Mouse (Mus musculus) frontal cortex, postnatal 25 days (tissue): ENCODE results near the gene Atxn2.
"Not testable (repeated sequence)": the region's sequence is repeated elsewhere in the genome, so short reads cannot be mapped to it uniquely, and the experiment has no call there.

Experiments
- DNase-seq, 2 experiments: peaks; one replicate each; pipeline ENCODE4 v3.0.0; 2022; ENCODE audit warnings: low spot score in 2 of 2

The Atxn2 gene

DNA sequence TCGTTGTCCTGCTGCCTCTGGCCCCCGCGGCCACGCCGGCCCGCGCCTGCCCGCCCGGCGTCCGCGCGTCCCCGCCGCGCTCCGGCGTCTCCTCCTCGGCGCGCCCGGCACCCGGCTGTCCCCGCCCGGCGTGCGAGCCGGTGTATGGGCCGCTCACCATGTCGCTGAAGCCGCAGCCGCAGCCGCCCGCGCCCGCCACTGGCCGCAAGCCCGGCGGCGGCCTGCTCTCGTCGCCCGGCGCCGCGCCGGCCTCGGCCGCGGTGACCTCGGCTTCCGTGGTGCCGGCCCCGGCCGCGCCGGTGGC, 743 bp downstream of the Atxn2 start:
- no peak for DNase-seq

DNA sequence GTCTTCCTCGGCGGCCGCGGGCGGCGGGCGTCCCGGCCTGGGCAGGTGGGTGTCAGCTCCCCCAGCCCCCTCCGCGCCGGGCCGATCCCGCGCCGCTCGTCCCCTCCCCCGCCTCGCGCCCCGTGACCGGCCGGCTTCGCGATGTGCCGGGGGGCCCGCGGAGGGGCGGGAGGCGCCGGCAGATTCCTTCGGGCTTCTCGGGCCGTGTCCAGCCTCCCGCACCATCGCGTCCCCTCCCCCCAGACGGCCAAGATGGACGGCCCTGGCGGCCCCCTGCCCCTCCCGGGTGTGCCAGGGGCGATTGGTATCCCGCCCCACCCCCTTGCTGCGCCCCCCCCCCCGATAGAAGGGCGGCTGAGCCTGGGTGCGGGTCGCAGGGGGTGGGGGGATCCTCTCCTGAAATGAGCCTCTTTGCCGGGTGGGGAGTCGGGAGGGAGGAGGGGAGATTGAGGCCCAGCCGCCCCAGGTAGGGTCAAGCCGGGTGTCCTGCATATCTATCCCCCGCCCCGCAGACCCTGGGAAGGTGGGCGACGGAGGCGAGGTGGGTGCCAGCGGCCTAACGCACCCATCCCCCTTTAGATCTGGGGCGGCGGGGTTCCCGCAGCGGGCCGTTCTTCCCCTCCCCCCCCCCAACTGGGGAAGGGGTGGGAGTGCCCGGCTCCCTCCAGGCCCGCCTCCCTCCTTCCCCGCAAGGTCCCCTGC, 1.2 kb downstream of the Atxn2 start:
- DNase-seq, result peak in 1 of 2 experiments; percentile 15

DNA sequence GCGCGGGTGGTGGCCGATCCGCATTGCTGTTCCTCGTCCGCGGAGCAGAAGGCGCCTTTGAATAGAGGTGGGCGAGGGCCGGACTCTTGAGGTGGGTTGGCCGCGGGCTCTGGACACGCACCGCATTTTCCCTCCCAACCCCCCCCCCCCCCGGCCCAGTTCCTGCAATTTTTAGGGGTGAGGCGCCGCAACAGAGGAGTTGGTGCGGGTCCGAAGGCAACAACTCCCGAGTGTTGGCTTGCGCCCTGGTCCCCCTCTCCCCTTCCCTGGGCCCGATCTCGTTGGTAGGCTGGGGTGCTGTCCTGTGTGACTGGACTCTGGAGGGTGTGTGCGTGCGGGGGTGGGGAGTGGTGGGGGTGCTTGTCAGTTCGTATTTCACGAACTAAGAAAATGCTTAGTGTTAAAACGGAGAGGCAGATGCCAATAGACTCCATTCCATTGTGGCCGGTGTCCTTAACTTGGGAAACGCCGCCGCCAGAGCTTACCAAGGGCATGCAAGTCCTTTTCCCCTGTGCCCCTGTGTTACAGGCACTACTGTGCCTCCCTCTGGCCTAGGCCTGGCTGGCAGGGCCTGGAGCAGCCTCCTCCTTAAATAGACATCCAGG, 1.9 kb downstream of the Atxn2 start:
- peak in 1 of 2 experiments; percentile 16 for DNase-seq

DNA sequence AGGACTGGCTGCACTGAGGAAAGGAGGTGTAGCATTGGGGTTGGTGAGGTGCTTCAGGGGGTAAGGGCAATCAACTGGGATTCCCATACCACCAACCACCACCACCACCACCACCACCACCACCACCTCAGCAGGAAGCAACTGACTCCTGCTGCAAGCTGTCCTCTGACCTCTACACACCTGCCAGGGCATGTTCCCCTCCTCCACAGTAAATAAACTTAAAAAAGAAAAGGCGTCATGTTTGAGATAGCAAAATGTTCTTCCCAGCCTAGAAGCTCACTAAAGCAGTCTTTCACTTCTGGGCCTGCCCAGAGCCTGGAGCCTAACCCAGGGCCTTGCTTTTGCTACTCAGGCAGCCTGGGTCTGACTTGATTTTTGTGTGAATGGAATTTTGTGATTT, 3.2 kb downstream of the Atxn2 start:
- no peak for DNase-seq

DNA sequence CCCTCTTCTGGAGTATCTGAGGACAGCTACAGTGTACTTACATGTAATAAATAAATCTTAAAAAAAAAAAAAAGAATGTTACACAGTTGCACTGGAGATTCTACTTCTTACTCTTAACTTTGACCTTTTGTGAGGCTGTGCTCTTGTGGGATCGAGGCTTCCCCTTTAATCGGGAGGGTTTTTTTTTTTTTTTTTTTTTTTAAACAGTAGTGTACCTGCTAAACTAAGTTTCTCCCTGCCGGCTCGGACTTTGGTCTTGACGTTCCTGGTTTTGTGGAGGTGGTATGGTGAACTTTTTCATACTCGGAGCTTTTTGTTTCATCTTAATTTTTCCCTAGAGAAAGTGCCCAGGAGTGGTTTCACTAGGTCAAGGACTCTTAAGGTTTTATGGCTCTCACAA, 3.8 kb downstream of the Atxn2 start:
- no peak for DNase-seq

DNA sequence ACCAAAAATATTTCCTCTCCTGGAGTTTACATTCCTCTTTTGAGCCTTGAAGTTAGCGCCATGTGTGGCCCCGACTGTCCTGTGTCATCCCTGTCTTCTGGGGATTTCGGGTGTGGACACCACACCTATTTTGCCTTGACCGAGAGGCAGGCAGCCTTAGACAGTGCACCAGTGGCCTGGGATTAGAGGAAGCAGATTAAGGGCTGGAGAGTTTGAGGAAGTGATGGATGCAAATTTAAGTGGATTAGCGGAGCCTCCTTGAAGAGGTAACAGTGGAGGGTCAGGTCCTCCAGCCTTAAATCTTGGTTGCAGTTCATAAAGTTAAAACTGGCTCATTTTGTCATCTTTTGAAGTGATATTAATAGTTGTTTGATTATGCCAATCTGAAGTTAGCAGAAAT, 7.3 kb downstream of the Atxn2 start:
- no peak for DNase-seq

DNA sequence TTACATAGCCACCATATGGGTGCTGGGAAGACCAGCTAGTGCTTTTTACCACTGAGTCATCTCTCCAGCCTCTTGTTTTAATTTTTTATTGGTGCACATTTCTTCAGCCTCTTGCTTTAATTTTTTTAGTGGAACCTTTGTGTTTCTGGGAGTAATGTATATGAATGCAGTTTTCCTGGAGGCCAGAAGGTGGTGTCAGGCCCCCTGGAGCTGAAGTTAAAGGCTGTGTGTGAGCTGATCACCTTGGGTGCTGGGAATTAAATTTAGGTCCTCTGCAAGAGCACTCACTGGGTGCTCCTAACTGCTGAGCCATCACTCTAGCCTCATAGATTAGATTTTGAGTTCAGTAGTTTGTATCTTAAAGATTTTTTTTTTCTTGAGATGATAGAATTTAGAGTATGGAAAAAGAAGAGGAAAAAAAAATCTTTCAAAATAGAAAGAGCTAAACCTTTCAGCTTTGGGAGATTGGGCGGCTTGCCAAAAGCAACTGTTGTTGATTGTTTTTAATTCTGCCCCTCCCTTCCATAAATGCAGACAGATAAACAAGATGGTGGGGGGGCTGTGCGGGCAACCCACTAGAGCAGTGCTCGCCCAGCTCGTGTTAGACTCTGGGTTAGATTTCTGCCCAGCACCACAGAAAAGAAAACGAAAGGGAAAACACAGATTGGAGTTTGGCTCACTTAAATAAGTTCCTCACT, 9.9 kb downstream of the Atxn2 start:
- no peak for DNase-seq

DNA sequence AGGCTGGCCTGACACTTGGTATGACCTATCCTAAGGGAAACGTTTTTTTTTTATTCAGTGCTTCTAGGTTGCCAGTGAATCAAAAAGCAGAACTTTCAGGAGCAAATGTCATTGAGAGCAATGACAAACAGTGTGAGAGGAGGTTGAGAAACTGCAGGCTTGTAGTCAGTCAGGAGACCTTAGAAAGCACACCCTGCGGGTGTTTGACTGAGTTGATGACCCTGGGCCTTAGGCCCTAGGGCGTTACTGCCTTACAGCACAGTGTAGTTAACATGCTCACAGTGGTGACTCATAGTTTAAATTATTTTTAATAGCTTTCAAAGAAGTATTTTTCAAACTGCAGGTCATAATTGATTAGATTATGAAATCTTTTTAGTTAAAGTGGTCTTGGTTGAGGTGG, 10.7 kb downstream of the Atxn2 start:
- DNase-seq, result no peak

DNA sequence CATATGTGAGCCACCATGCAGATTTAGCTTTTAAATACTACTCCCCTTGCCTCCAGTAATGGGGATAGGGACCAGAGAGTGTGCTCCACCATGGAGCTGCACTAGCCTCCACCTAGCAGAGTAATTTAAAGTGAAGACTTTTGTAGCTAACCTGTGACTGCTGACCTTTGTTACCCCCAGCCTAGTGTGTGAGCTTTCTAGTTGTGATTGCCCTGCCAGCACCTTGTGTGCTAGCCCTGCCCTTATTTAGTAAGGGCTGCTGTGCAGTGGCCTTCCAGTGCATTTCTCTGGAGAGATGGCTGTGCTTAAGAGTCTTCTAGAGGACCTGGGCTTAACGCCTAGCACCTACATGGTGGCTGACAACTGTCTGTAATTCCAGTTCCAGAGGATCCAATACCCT, 13.5 kb downstream of the Atxn2 start:
- DNase-seq, result no peak

DNA sequence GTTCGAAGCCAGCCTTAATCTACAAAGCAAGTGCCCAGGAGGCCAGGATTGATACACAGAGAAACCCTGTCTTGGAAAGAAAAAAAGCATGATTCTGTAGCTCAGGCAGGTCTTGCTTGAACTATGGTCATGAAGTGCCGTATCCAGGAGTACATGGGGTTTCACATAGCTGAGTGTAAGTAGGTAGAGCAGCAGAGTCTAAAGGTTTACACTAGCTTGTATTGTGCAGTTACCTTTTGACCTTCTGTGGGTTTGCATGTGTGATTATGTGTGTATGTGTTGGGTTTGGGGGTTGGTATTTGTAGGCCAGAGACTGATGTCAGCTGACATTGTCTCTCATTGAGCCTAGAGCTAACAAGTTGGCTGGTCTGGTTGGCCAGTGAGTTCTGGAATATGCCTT, 18.9 kb downstream of the Atxn2 start:
- DNase-seq, result no peak

DNA sequence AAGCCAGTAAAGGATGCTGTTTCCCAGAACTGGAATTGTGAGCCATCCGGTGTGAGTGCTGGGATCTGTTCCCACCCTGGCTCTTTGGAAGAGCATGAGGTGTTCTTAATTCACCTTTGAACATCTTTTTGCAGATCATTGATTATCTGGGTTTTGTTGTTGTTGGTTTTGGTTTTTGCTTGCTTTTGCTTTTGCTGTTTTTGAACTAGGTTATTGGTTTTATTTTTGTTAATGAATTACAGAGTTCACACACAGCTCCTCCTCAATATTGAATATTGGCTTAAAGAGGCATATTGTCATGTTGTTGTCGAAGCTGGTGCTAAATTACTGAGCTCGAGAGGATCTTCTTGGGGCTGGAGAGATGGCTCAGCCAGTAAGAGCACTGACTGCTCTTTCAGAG, 25.5 kb downstream of the Atxn2 start:
- no peak for DNase-seq

DNA sequence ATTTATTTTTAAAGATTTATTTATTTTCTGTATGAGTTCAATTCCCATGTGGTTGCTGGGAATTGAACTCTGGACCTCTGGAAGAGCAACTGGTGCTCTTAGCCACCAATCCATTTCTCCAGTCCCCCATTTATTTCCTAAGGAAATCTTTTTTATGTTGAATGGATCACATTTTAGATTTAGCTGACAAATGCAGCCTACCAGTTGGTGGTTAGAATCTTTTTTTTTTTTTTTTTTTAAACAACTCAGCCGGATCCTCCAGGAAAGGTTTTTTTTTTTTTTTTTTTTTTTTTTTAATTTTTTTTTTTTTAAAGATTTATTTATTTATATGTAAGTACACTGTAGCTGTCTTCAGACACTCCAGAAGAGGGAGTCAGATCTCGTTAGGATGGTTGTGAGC, 27.0 kb downstream of the Atxn2 start:
- DNase-seq, result not testable (repeated sequence)

DNA sequence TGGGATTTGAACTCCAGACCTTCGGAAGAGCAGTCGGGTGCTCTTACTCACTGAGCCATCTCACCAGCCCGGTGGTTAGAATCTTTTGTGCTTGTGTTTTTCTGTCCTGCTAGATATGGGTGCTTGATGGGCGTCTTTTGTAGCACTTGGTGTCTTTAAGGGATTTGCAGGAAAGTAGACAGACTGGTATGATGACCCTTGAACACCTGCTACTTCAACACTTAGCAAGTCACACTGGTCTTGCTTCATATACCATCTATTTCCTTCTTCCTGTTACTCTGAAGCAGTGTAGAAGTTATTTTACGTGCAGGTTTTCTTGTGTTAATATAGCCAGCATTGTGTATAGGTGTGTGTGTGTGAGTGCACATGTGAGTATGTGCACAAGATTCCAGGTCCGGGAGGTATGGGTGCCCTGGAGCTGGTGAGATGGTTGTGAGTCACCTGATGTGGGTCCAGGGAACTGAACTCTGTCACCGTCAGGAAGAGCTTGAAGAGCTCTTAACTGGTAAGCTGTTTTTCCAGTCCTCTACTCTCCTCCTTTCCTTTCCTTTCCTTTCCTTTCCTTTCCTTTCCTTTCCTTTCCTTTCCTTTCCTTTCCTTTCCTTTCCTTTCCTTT, 27.5 kb downstream of the Atxn2 start:
- DNase-seq, result no peak

DNA sequence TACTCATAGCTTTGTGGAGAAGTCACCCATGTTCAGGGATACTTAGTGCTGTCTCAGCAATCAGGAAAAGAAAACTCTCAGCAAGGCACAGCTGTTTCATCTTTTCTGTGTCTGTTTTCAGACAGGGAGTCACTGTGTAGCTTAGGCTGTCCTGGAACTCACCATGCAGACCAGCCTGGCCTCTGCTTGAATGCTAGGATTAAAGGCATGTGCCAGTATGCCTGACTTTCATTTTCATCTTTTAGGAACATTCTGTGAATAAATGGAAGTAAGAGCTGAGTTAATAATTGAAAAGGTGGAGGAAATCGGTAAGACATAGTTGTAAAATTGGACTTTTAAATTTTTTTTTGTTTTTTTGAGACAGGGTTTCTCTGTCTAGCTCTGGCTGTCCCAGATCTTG, 29.4 kb downstream of the Atxn2 start:
- no peak for DNase-seq

DNA sequence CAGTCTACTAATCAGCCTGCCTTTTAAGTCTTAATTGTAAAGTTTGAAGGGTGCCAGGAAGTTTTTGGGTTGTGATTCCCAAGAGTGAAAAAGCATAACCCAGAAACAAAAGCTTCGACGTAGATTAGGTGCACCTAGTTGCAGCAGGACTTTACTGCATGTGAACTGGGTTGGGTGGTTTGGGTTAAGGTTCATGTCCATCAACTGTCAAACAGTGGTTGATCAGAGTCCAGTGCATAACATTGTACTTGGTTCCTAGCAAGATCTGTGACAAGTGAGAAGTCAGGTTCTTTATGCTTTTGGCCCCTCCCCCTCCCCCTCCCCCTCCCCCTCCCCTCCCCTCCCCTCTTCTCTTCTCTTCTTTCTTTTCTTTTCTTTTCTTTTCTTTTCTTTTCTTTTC, 31.8 kb downstream of the Atxn2 start:
- no peak for DNase-seq

DNA sequence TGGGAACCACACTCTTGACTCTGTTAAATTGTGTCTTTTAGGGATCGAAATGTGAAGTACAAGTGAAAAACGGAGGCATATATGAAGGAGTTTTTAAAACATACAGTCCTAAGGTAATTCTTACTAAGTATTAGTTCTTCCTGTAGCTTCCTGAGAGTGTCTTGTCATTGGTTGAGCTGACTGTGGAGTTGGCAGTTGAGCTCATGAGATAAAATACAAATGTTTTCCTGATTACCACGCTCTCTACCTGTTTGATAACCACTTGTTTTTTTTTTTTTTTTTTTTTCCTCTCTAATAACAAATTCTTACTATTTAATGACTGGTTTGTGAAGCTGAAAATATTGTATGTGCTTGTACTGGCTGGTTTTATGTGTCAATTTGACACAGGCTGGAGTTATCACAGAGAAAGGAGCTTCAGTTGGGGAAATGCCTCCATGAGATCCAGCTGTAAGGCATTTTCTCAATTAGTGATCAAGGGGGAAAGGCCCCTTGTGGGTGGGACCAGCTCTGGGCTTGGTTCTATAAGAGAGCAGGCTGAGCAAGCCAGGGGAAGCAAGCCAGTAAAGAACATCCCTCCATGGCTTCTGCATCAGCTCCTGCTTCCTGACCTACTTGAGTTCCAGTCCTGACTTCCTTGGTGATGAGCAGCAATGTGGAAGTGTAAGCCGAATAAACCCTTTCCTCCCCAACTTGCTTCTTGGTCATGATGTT, 36.9 kb downstream of the Atxn2 start:
- not testable (repeated sequence) for DNase-seq

DNA sequence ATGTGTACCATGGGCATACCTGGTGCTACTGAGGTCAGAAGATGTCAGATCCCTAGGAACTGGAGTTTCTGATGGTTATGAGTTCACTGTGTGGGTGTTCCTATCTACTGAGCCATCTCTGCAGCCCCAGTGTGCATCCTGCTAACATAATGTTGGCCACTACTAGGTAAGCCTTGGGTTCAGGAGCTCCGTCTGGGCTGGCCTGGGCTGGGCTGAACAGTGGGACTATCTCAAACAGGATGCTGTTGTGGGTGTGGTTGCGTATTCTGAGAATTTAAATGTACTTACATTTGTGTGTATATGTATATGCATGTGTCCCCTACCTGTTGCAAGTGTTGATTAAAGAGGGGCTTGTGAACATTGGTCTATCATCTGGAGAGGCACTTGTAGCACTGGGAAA, 38.5 kb downstream of the Atxn2 start:
- no peak for DNase-seq

DNA sequence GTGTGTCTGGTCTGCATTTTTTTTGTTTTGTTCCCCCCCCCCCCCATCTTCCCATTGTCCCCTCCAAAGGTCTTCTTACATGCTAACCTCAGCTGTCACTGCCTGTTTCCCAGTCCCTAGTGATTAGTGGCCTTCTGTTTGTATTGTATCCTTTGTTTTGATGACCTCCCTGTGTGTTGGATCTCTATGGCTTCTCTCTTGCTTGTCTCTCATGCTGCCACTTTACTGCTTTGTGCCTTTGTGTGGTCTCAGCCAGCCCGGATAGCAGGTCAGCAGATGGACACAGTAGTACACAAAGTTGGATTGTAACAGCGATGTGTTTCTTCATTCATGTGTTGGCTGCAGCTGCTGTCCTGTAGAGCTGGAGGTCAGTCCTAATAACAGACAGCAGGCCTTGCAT, 46.8 kb downstream of the Atxn2 start:
- no peak for DNase-seq

DNA sequence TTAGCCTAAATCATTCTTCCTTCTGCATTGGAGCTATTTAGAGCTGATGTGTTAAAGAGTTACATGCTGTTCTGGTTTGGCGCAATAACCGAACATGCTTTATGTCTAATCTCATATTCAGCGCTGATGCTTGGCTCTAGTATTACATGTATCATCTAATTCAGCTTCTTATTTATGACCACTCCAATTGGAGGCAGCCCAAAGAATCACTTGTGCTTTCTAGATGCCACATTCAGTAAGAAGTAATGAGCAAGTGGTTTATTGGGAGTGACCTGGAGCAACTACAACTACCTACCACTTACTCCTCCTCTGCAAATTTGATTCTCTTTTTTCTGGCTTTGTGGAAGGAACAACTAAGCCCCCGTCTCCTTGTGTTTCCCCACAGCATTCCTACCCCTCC, 47.2 kb downstream of the Atxn2 start:
- DNase-seq, result no peak

DNA sequence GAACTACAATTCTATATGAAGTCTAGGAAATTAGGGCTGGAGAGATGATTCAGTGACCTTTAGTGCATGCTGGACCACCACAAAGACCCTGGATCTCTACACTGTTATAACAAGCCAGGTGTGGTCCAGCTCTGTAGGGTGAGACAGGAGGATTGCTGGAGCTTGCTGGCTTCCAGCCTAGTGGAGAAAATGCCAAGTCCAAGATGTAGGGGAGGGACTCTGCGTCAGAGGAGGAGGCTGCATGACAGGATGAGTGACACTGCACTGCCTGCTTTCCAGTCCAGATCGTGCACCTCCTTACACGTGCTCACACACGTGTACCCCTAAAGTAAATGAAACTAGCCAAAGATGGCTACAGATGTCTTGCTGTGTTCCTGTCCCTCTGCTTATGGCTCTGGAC, 48.8 kb downstream of the Atxn2 start:
- DNase-seq, result no peak

DNA sequence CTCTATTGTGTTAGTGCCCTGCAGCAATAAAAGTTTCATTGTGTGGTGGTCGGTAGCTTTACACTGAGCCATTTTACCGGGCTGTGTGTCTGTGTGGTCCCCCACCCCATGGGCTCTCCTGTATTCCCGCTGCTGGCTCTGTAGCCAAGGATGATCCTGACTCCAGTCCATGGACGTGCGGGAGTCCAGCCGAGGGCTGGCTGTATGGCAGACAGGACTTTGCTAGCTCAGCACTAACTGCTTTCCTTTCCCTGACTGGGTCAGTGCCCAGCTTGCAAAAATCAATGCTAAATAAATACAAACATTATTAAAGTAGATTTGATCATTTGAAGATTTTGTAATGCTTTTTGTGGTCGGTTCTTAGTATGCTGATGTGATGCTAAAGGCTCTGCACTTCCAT, 50.3 kb downstream of the Atxn2 start:
- no peak for DNase-seq

DNA sequence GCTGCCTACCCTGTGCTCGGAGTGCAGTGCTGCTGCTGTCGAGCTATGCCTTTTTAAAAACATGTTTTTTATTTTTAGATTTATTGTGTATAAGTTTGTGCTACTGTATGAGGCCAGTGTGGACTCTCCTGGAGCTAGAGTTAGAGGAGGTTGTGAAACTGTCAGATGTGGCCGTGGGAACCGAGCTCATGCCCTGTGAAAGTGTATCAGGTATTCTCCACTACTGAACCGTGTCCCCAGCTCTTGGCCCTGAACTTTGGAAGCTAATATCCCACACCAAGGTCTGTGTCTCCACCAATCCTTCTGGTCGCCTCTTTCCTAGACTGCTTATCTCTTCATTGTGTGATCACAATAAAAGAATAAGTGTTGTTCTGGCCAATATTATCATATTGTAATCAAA, 51.8 kb downstream of the Atxn2 start:
- no peak for DNase-seq
